Mouse (Mus musculus) left cerebral cortex, postnatal 36 days (tissue): ENCODE data around the gene Arid5b. TPM values are rescaled to one million over a fixed set of nuclear protein-coding genes. Genes with fewer than 3 reads are reported as not detected.

ENCODE experiments used
- DNase-seq, 2 experiments: peaks; one replicate each; pipeline ENCODE4 v3.0.0; 2021 to 2022; ENCODE audit warnings: low spot score in 2 of 2, mixed read lengths in 1 of 2
- intact Hi-C: fragments of 180-260 bp; cut with DNase I; formaldehyde crosslinking; loops from one replicate; pipeline ENCODE4 v1.15.1; 2025
- total RNA-seq, 2 experiments: library from RNA; stranded (reverse); gene quantifications; 2 replicates each; pipeline ENCODE4 v1.2.3; 2021

Arid5b gene
- total RNA-seq, 2 experiments from 2014 or later: 27.8 to 34.3 TPM

DNA sequence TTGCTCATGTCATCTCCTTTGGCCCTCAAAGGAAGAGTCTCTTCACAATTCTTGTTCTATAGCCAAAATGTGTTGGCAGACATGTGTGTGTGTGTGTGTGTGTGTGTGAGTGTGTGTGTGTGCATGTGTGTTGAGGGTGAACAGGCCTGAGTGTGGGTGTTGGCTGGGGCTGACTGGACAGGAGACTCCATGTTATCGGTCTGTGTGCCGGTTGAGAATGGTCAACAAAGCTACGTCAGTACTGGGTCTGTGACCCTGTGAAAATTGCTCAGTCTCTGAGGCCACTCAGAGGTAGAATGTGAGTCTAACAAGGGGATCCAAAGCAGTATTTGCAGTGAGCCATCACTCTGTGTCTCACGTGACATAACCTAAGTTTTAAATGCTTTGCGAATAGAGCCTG lies 102.7 kb downstream of the Arid5b start:
- DNase-seq: no peak

GRCm38 (mm10) chr10:68173634-68174033 lies 104.9 kb downstream of the Arid5b start:
- intact Hi-C loops: no loop called here
- DNase-seq: no peak

More for the DNA sequence above, 102.7 kb downstream of the Arid5b start:
- intact Hi-C loops: no loop called here

GRCm38 (mm10) chr10:68172906-68173305 lies 105.6 kb downstream of the Arid5b start:
- intact Hi-C loops: no loop called here

GRCm38 (mm10) chr10:68171974-68172373 lies 106.6 kb downstream of the Arid5b start:
- DNase-seq: no peak
- intact Hi-C loops: no loop called here

More at GRCm38 (mm10) chr10:68172906-68173305, 105.6 kb downstream of the Arid5b start:
- DNase-seq: no peak

DNA sequence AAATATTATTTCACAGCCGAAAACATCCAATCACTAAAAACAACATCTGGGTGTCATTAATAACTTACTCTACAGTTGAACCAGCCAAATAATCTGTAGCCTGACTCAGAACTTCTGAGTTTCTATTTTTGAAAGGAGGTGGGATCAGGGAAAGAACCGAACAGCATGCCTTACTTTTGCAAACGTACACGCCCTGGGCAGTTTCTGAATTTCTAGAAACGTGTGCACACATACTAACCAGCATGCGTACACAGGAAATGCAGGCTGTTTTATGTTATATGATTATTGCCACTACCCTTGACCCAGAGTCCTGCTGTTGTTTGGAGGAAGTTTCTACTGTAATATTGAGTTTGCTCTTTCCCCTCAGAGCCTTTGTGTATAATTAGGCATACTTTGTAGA lies 109.9 kb downstream of the Arid5b start:
- DNase-seq: no peak
- intact Hi-C loops: loop anchor here (5.0 kb wide), 1 partner anchor 109 kb away; the partner anchor contains the start of gene Arid5b

DNA sequence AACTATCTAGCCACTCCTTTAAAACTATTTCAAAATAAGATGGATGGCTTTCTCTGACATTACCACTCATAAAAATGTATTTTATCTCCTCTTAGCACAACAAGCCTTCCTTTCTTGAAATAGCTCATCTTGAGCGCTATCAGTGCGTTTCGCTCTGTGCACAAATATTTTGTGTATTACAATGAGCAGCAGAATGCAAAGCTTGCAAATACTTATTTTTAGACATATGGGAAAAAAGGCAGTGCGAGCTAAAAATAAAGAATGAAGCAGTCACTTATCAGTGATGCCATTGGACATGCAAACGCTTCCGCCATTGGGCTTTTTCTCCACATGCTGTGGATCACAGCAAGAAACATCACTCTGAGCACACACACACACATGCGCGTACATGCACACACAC lies 110.4 kb downstream of the Arid5b start:
- no peak for DNase-seq
- intact Hi-C loops: loop anchor here (5.0 kb wide), 1 partner anchor 109 kb away; the partner anchor contains the start of gene Arid5b

DNA sequence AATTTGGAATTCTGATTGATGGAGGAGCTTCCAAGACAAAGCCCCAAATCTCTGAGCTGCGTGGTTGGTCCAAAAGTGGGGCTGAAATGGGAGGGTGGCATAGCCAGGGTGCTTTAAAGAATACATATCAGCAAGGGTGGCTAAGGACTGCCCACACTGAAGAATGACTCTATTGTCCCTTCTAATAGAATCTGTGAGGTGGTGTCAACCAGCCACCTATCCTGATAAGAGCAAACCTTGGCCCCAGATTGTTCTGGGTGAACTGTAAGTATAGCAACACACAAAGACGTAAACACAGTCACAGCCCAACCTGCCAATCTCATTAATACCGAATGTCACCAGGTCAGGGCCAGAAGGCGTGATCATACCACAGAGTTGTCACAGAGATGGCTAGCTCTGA lies 111.4 kb downstream of the Arid5b start:
- no peak for DNase-seq
- intact Hi-C loops: loop anchor here (5.0 kb wide), 1 partner anchor 110 kb away; the partner anchor contains the start of gene Arid5b

GRCm38 (mm10) chr10:68166695-68167086 lies 111.8 kb downstream of the Arid5b start:
- intact Hi-C loops: loop anchor here (5.0 kb wide), 1 partner anchor 111 kb away; the partner anchor contains the start of gene Arid5b
- DNase-seq: no peak

DNA sequence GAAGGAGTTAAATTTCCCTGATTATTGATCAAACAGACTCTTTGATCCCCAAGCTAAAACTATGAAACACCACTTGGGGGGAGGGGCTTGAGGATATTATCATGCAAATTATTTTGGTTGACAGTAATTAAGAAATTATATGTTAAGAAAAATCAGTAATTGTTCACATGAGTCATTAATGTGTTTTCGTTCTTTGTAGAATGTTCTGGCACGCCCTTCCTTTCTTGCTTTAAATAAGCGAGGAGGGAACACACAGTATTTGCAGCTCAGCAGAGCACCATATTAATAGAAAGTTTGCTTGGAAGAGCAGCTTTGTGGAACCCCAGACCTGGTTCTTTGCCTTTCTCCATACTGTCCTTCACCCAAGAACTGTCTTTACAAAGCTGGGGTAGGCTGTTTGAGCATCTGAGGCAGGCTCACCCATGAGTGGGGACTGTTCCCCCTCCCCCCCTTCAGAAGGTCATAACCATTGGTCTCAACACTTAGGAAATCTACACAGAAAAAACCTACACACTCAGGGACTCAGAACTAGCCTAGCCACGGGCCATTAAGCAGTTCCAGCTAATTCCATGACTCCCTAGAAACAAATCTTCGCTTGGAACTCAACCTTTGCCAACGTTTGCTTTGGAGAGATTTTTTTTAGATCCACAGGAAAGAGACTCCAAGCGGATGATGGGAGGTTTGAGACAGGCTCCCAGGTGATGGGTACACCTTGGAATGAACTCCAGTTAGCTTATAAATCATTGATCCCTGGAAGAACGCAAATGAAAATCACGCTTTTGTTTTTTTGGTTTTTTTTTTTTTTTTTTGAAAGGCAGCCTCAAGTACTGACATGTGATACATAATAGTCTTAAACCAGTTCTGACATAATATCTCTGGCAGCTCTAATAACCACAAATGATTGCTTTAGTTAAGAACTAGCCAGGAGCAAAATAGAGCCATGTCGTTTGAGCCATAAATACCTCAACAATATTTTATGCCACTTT lies 112.5 kb downstream of the Arid5b start:
- intact Hi-C loops: loop anchor here (5.0 kb wide), 1 partner anchor 111 kb away; the partner anchor contains the start of gene Arid5b
- no peak for DNase-seq

DNA sequence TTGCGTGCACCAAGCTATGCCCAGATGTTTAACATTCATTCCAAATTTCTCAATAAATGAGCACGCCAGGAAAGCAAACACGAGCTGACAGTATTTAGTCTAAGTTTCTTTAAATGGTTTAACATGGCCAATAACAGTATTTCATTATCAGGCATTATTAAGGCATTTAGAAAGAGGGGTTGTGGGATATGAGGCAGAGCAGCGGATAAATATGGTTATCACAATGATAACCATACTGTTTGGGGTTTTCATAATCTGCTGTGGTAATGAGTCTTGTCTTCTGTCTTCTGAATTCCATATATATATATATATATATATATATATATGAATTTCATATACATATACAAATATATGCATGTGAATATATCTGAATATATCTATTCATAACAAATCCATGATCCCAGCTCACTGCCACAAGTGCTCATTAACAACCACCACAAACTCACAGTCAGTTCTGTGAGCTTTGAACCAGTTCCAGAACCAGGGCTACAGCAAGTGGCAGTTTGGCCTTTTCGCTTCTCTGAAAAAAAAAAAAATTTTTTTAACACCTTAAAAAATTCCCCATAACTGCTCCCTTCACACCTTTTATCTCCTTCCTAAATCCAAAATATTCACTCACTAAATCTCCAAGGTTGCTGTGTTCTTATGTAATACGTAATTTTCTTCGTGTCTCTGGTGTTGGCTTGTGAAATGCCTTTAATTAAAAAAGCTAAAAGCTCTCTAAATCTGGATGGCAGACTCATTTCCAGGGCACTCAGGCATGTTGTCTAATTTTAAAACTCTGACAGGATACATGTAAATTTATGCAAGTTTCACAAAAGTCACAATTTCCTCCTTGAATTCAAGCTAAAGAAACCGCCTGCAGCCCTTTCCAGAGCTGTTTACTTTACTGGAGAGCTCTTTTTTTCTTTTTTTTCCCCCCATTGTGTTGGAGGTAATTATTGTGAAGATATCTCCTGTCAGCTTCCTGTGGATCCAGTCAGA lies 113.5 kb downstream of the Arid5b start:
- intact Hi-C loops: loop anchor here (5.0 kb wide), 1 partner anchor 112 kb away; the partner anchor contains the start of gene Arid5b
- no peak for DNase-seq

GRCm38 (mm10) chr10:68164137-68164536 lies 114.4 kb downstream of the Arid5b start:
- intact Hi-C loops: no loop called here
- no peak for DNase-seq

DNA sequence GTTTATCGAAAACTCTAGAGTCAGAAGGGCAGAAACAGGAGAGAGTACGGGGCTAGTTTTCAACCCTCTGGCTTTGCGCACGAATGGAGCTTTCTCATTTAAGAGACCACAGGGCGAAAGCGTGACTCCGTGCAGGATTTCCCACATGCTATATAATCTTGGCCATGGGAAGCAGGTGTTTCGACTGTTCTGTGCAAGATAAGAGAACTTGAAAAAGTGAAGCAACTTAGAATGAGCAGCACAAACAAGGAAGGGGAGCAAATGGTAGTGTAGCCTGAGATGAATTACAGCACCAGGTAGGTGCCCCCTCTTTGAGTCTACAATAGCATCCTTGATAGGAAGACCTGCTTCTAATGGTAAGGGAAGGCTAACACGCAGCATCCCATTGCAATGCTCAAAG lies 118.8 kb downstream of the Arid5b start:
- DNase-seq: no peak
- intact Hi-C loops: no loop called here

DNA sequence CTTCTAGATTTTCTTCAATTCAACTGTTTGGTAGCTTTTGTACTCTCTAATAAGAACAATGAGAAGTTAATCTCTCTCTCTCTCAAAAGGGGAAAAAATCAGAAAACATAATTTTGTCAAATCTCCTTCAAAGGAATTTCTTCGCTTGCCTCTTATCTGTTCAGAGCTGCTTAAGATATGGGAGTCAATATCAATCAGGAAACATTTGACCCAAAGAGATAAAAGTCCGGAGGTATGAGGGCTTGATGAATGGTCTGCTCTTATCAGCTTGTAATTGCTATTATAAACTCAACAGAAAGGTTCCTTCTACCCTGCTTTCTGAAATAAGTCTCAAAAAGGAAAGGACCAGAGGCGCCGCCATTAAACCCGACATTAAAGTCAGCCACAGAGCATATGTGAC lies 120.0 kb downstream of the Arid5b start:
- intact Hi-C loops: no loop called here

DNA sequence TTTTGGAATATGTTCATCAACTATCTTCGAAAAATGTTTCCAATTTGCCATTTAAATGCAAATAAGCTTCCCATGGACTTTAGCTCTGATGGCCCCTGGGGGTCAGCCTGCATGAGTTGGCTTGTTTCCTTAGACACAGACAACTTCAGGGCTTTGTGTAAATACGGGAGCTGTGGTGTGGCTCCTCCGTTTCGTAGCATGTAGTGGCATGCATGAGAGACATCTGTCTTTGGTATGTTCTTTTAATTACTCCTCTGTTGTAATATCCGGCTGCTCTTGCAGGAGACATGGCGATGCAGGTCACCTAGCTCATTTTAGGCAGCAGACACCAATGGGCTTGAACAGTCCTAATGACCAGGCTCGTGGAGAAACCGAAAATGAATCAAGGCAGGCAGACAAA lies 121.0 kb downstream of the Arid5b start:
- DNase-seq: no peak
- intact Hi-C loops: no loop called here

More for the DNA sequence above, 120.0 kb downstream of the Arid5b start:
- DNase-seq: no peak

DNA sequence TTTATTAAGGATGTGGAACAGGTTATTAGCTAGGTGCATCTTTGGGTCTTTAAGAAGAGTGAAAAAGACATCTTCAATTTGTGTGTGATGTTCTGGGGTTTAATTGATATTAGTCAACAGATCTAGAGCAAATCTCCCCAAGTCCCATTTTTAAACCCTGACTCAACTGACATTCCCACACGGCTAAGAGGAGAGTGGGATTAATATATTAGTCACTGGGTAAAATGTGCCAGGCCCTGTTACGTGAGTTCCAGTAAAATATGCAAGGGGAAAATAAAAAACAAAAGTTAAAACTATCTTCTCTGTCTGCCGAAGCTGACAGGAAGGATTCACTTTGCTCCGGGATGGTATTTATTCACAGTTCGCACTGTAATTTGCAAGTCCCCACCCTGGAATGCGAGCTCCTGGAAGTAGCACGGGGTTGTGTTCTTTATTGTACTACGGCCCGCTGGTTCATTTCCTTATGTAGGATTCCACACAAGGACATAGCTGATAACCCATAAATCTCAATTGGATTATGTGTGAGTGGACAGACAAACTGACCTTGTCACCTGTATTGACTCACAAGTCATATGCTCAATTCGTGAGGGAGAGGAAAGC lies 121.8 kb downstream of the Arid5b start:
- no peak for DNase-seq
- intact Hi-C loops: no loop called here

DNA sequence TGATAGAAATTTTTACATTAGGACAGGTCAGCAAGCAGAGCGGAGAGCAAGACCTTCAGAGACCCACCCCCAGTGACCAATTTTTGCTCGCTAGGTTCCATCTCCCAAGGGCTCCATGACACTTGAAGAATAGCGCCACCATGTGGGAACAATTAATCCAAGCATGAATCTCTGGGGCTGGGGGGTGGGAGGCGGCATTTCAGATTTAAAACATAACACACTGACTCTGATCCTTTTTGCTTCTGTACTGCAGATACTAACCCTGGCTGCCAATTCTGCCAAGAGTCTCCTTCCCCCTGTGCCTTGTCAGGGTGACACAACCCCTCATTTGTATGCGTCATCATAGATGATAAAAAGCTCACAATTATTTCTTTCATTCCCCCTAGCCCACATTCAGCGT lies 122.4 kb downstream of the Arid5b start:
- DNase-seq: no peak
- intact Hi-C loops: no loop called here

- DNase-seq: no peak
- intact Hi-C loops: no loop called here
Measured at GRCm38 (mm10) chr10:68155431-68156119, 123.0 kb downstream of the Arid5b start.

GRCm38 (mm10) chr10:68154046-68154765 lies 124.3 kb downstream of the Arid5b start:
- intact Hi-C loops: no loop called here
- no peak for DNase-seq
